Mouse (Mus musculus): ENCODE measurements around the gene Cd5l.
A peak's percentile ranks its signal among the peaks of the same experiment; 100 is the strongest.
"Not testable (repeated sequence)": the region's sequence is repeated elsewhere in the genome, so short reads cannot be mapped to it uniquely, and the experiment has no call there.

The Cd5l gene

DNA sequence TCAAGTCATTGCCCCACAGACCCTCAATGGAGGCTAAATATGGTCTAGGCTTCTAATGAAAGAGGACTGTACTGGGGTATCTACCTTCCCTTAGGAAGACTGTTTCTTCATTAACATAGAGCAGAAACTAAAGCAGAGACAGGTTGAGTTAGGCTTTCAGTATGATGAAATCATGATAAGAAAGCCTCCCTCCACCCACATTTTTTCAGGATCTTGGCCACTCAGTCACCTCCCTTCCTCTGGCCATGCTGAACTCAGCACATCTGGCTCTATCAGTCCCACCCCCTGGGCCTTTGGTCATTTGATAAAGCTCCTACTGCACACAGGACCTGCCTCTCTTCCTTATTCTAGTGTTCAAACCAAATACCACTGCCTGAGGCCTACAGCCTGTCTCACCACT lies at the start of gene Cd5l:
Gene Cd5l (plus strand): TSS at position 301 of the 400 bp plus-strand sequence.
- no peak for DNase-seq

DNA sequence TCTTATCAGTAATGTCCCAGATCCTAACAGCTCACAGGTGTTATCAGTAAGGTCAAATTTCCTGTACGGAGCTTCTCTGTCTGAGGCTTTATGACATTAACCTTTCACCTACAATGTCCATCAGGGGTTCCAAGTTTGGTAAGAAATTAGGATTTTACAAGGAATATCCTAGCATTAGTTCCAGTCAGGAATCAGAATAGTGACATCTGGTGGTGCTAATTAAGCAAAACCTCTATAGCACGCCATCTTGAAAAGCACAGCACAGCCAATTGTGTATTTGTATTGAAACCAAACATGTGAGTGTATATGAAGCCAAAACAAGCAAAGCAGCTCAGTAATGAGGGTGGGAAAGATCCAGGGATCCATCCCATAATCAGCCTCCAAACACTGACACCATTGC lies 47.8 kb upstream of the Cd5l start:
- no peak for DNase-seq

DNA sequence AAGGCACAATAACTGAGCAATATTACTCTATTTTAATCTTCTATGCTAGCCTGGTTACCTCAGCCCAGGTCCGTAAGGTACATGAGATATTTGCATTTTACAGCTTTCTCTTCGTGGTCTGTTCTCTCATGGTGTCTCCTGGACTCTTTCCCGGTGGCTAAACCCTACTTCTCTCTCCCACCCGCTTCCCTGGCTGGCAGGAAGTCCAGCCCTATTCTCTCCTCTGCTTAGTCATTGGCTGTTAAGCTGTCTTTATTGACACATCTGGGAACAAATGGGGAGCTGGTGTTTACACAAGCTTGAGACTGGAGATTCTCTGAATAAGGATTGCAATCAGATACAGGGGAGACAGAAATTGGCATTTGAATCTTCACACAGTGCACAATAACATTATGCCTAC lies 35.1 kb upstream of the Cd5l start:
- no peak for DNase-seq

DNA sequence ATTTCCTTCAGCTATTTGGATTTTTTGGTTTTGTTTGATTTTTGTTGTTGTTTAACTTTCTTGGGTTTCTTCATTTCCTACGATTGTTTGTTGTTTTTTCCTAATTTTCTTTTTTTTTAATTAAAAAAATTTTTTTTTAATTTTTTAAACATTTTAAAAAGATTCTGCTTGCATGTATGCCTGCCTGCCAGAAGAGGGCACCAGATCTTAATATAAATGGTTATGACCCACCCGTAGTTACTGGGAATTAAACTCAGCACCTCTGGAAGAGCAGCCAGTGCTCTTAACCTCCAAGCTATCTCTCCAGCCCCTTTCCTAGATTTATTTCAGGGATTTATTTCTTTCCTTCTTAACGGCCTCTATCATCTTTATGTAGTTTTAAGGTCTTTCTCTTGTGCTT lies 33.9 kb upstream of the Cd5l start:
- DNase-seq: peak; percentile 13 to 26

DNA sequence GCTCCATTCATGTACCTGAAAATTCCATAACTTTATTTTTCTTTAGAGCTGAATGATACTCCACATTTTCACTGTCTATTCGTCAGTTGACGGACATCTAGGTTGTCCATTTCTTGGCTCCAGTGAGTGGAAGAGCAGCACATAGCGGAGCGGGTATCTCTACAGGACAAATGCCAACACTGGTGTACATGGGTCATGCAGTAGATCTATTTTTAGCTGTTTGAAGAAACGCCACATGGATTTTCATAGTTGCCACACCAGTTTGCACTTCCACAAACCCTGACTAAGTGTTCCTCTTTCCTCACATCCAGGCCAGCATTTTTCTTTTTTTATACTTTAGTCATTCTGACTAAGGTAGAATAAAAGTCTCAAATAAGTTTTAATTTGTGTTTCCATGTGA lies 19.8 kb upstream of the Cd5l start:
- no peak for DNase-seq

DNA sequence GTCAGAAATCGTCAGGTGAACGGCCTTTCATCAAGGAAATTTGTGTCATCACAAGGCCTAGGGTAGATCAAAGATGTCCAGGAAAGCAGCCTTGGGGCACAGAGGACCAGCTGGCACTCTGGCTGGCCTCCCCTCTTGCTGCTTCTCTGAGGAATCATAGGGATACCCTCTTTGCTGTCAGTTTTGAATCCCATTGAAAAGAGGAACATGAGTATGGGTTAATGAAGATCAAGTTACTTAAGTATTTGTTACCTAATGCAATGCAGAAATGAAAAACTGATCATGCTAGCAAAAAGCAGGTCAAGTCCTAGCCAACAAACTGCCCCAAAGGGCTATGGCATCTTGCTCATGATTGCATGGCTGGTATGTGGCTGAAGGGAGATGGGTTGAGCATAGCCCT lies 6.7 kb upstream of the Cd5l start:
- not testable (repeated sequence) for DNase-seq

DNA sequence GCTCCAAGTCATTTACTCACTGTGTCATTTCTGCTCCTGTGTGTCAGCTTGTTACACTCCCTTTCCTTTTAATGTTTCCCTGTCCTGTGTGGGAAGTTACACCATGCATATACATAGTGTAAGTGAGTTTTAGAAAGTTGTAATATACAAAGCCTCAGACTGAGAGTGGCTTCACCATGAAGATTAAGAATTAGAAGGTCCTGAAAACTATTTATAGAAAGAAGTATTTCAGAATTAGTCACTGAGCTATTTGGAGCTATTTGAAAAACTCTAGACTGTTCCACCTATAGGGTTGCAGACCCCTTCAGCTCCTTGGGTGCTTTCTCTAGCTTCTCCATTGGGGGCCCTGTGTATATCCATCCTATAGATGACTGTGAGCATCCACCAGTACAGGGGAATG lies 1.5 kb downstream of the Cd5l start:
- no peak for DNase-seq

DNA sequence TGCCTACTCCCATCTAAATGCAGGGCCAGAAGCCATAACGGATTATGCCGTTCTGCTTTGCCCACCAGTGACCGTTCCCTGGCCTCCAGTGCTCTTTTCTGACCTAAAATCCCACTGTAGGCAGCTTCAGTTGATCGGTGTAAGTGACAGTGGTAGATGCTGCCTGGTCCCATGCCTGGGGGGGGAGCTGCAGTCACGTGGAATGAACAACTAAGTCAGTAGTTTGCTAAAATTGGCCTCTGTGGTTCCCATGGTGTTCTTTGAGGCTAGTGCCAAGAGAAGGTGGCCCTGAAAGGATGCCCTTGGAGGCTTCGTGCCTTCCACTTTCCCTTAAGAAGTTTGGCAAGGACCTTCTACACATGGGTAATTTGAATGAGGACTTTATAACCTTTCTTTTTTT lies 2.8 kb downstream of the Cd5l start:
- DNase-seq: no peak

DNA sequence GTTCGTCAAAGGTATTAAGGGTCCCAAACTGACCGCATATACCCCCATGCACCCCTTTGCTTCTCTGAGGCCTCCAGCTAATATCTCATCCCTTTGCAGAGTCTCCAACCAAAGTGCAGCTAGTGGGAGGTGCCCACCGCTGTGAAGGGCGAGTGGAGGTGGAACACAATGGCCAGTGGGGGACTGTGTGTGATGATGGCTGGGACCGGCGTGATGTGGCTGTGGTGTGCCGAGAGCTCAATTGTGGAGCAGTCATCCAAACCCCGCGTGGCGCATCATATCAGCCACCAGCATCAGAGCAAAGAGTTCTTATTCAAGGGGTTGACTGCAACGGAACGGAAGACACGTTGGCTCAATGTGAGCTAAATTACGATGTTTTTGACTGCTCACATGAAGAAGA lies 8.0 kb downstream of the Cd5l start:
- no peak for DNase-seq

DNA sequence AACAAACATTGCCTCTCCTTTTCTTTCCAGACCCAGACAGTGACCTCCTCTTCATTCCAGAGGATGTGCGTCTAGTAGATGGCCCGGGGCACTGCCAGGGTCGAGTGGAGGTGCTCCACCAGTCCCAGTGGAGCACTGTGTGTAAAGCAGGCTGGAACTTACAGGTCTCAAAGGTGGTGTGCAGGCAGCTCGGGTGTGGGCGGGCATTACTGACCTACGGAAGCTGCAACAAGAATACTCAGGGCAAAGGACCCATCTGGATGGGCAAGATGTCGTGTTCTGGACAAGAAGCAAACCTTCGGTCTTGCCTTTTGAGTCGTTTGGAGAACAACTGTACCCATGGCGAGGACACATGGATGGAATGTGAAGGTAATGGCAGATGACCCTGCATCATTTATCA lies 9.8 kb downstream of the Cd5l start:
- DNase-seq: no peak

DNA sequence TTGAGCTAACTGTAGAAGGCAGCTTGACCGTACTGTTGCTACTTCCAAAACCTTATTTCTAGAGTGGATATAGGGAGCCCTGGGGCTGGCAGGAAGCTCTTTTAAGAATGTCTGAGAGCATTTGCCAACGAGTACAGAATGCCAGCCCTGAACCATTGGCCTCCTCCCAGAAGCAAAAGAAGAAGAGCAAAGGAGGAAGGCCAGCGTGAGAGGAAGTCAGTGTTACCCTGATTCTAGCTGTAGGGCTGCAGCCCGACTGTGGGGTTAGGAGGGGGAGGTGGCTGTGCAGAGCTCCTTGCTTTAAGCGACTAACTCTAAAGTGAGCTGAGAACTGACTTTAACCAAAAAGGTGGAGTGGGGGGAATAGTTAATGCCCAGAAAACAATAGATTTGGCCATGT lies 11.5 kb downstream of the Cd5l start:
- no peak for DNase-seq

DNA sequence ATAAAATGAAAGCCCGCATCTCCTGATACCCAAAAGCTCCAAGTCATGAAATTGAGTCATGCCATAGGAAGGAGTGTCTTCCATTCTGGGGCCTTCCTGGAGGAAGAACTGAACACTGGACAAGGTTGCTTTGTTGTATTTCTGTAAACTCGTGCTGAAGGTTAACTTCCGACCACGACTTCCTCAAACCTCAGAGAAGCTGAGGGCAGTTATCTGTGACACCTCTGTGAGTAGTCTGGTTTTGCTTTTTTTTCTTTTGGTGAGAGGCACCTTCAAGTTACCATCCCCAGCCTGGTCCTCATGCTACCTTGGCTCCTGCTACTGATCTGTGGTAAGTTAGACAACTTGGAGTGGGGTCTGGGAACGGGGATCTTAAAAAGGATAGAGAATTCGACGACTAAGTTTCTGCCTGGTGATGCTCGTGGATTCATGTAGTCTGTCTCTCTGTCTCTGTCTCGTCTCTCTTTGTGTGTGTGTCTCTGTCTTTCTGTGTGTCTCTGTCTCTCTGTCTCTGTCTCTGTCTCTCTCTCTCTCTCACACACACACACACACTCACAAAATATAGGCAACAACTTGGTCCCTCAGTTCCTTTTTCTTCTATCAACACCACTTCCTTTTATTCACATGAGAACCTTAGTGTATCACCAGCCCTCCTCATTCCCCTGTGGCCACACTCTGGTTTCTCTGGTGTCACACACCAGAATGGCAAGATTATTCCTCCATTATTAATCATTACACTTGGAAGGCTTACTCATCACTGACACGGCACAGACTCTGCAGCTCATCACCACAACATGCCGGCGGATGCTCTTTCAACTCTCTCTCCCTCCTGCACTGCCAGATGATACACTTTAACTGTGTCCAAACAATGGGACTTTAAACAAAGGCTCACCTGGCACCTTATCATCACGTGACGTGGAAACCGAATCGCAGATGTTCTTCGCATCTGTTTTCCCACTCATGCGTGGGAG lies 18.8 kb downstream of the Cd5l start, which contains the start of gene Fcrl1:
Gene Fcrl1 (plus strand): TSS at position 193 of the 971 bp plus-strand sequence.
- no peak for DNase-seq

DNA sequence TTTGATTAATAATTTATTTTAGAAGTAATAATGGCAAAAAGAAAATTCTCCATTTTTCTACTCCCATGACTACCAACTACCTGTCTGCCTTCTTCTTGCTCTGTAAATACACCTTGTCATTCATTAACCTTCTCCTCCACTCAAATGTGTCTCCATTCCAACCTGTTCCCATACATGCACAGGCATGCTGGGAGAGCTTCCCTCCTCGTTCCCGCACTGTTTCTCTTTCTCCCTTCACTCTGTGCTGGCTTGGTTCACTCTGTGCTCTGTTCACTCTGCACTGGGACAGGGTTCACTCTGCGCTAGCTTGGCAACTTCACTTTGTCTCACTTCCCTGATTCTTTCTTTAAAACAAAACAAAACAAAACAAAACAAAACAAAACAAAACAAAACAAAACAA lies 19.5 kb downstream of the Cd5l start:
- DNase-seq: no peak

DNA sequence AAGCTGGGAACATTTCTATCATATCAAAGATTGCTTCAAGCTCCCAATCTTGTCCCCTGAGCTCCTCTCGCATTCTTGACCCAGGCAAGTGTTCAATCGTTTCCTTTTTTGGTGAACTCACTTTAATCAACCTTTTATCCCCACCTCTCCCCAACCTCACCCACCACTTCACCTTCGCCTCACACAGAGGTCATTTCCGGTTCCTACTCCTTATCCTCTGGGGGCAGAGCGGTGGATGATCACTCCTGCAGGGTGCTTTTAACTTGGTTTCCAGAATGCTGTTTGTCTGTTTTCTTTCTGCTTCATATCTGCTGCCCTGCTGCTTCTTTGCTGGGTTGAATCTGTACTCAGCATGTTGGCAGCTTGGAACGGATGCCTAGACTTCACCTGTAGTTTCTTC lies 20.0 kb downstream of the Cd5l start:
- no peak for DNase-seq

DNA sequence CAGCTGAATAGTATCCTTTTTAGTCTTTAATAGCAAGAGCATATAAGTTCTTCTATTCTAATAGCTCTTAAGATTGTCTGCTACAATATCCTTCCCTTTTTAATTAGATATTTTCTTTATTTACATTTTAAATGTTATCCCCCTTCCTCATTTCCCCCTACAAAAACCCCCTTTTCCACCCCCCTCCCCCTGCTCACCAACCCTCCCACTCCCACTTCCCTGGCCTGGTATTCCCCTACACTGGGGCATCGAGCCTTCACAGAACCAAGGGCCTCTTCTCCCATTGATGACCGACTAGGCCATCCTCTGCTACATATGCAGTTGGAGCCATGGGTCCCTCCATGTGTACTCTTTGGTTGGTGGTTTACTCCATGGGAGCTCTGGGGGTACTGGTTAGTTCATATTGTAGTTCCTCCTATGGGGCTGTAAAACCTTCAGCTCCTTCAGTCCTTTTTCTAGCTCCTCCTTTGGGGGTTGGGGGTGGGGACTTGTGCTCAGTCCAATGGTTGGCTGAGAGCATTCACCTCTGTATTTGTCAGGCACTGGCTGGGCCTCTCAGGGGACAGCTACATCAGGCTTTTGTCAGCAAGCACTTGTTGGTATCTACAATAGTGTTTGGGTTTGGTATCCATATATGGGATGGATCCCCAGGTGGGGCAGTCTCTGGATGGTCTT lies 22.1 kb downstream of the Cd5l start:
- DNase-seq: not testable (repeated sequence)

DNA sequence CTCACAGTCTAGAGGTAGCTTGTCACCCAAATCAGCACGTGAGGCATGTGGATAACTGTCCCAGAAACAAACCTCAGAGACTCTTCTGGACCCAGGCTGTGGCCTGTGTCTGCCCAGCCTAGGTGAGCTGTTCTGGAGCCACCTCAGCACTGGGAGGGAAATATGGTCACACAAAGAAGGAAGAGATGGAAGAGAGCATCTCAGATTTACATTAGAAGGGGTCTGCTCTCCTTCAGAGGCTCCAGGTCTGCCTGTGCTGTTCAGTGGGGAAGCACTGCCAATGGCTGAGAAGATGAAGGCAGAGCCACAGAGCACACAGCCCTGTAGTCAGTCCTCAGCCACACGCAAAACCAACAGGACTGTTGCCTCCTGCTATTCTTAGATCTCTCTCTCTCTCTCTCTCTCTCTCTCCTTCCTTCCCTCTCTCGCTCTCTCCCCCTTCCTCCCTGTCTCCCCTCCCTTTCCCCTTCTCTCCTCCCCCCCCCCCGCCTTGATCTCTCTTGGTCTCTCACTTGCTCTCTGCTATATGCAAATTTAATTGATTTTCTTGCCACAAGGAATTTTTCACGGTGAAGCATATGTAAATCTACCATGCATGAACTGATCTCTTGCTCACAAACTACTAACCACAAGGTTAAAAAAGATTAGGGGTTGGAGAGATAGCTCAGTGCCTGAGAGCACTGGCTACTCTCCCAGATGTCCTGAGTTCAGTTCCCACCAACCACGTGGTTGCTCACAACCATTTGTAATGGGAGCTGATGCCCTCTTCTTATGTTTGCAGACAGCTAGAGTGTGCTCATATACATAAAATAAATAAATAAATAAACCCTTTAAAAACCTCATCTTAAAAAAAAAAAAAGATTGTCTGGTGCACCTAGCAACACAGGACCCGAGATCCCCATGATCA lies 24.4 kb downstream of the Cd5l start:
- DNase-seq: no peak

DNA sequence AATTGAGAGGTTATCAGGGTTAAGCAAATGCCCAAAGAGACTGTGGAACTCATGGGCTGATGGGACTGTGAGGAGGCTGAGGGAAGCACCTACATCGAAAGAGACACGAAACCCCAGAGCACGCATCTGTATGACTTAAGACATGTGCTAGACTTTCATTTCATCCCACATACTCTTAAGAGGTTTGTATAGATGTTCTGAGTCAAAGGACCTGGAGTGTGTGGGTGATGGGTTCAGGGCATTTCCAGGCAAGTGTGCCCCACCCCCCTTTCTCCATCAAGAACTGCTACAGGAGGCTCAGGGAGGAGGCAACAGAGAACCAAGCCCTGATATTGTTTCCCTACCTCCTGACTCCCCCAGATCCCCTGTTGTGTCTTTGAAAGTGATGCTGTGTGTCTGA lies 25.6 kb downstream of the Cd5l start:
- DNase-seq: no peak

DNA sequence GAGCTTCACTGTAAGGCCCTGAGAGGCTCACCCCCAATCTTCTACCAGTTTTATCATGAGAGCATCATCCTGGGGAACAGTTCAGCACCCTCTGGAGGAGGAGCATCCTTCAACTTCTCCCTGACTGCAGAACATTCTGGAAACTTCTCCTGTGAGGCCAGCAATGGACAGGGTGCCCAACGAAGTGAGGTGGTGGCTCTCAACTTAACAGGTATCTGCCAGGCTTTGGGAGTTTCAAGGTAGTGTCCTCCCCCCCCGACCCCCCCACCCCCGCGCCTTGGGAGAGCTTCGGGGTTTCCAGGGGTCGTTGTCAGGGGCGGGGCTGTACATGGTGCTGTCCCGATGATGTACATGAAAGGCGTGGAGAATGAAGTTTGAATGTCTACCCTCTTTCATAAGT lies 27.4 kb downstream of the Cd5l start:
- no peak for DNase-seq

DNA sequence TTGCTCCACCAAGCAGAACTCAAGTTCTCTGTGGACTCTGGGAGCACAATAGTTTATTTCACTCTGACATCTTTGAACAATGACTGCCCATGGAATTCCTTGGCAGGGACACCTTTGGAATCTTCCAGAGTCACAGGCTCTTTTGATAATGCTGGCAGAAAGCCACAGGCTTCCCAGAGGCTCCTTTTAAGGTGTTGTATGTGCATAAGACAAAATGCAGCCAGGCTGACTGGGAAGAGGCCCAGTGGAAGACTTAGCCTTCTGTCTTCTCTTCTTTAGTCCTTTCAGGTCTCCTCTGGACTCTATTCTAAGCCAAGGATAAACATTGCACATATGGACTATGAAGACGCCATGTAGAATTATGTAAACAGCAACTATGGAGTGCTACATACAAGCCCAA lies 33.3 kb downstream of the Cd5l start:
- DNase-seq: no peak

DNA sequence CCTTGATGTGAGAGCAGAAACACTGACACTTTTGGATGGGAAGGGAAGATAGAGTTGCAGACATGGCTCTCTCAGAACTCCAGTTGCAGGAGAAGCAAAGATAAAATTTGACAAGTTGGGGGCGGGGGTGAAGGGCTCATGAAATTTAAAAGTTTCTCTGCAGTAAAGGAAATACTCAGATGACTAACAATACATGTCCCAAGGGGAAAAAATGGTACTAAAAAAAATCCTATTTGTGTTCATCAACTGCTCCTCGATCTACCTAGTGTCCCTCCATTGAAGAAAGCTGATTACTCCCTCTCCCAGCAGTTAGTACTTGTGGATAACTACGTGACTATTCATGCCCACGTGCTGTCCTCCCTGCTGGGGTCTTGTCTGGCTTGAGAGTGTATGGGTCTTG lies 41.1 kb downstream of the Cd5l start:
- DNase-seq: no peak

DNA sequence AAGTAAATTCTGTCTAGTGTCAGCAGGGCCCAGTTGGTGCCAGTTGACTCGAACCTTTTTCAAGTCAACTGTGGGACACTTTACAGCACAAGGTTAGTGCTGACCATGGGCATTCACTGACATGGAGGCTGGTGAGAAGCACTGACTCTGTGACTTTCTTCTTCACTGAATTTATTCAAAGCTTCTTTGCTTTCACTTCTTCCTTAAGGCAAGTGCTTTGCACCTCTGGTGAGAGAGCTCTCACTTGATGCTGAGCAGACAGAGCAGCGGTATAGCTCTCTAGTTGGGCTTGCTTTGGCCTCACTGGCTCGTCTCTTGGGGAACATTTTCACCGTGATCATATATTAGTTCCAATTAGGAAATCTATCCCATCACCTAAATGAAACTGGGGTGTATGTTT lies 42.2 kb downstream of the Cd5l start:
- DNase-seq: no peak

DNA sequence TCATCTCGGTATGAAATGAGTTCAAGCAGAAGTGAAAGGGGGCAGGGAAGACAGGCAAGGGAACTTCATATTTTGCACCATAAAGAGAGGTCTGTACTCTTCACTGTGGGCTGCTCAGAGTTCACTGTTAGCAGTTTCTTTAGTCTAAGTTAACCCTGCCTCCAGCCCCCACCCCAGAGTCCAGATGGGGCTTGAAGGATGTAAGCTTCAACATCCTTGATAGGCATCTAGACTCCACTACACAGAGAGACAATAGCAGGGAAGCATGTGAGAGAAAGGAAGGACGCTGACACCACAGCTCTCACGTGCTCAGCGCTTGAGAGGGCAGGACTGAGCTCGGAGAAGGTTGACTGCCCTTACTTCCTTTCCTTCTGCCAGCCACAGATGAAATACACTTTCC lies 43.6 kb downstream of the Cd5l start:
- no peak for DNase-seq

DNA sequence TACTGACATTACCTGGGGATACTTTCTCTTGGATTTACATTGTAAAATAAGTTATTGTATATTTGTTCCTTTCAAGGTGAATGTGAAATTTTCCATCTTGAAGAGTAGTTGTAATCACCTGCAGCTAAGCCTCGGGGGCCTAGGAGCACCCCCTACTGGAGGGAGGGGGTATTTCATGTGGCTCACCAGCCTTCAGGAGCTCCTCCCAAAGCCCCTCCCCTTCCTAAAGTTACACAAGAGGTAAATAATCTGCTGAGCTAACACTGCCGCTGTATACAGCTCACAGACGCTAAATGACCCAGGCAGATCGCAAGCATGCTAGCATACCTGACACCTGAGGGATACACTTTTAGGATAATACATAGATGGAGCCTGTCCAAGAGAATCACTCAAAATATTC lies 50.5 kb downstream of the Cd5l start:
- no peak for DNase-seq
